13 mouse cellular contexts compared by ENCODE assay signal in the genomic region with DNA sequence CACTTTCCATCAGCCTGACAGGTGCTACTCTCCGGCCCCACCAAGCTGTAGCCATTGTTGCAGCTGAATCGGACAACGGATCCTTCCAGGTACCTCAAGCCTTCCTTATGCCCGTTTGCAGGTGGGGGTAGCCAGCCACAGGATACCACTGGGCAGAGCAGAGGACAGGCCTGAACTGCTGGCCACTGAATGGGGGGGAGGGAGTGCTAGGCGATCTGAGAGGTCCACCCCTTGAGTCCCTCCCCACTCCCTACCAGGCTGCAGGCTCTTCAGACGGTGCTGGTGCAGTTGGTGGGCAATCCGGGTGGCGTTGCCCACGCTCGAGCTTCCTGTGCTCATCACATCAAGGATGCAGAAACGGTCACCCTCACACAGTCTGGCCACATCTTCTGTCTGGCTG. TPM values are rescaled to one million over a fixed set of nuclear protein-coding genes. Genes with fewer than 3 reads are reported as not detected.
DNase-seq lines count a peak whose midpoint lies in the region.
"Had no signal": no experiment of that assay in that cellular context is flagged by ENCODE, and none has a peak within 500 bp of the region (broad histone marks: within the 10 kb centered on the region; RNA-seq: fewer than 3 reads in every experiment).

No protein-coding gene starts in this region.

- peak; percentile 28 for DNase-seq in cerebellum, adult 9-11 months
- no peak for DNase-seq in cerebellum, adult 8-10 months
- DNase-seq in layer of hippocampus, adult 11-12 months (ENCODE audit: low spot score): peak; percentile 2
- no peak for DNase-seq in layer of hippocampus, adult 18-20 months (ENCODE audit: low spot score in 2 of 2)
- DNase-seq in testis, postnatal 10 days (ENCODE audit: low spot score): peak; percentile 40
- no peak for DNase-seq in testis, postnatal 14 days (ENCODE audit: low spot score)
- DNase-seq: adrenal gland, postnatal 25 days; forebrain, postnatal 0 days; kidney, adult 11 months; liver; lung, adult 2 months; retina, postnatal 1 day; spleen, adult 18-20 months had no signal

RNA-seq across cellular contexts. Expression of gene Susd2, which starts 6.1 kb away (rescaled TPM):
- 1 to 10 TPM; 1.9 to 2.4 TPM for total RNA-seq in layer of hippocampus, adult 18-20 months (2021)

RNA-seq across cellular contexts. Expression of gene Ggt5, which starts 48.6 kb away (rescaled TPM):
- total RNA-seq in layer of hippocampus, adult 18-20 months (2021): 1 to 10 TPM; 1.6 to 2.1 TPM

Comparison
In these comparisons a context has a peak if more than half of its experiments do, and no peak if none do; other contexts are left out.
1. DNase-seq: peak in cerebellum, adult 9-11 months (single experiment), layer of hippocampus, adult 11-12 months (single experiment) and testis, postnatal 10 days (single experiment); none in cerebellum, adult 8-10 months (single experiment), layer of hippocampus, adult 18-20 months (0 of 2) and testis, postnatal 14 days (single experiment).